Mouse (Mus musculus): Measurements from ENCODE around the gene Supt20. TPM values are rescaled to one million over a fixed set of nuclear protein-coding genes. Genes with fewer than 3 reads are reported as not detected.
A peak's percentile ranks its signal among the peaks of the same experiment; 100 is the strongest.

The Supt20 gene
- polyA plus RNA-seq, 1 experiment from 2014 or later = 114 TPM

GRCm38 (mm10) chr3:54662411-54662810 is 30.2 kb upstream of the Supt20 start:
- no peak for DNase-seq (ENCODE audit: low spot score)
- Histone ChIP-seq H3K27me3 (ENCODE audit: control insufficient read depth, insufficient read depth, low read length) (no peaks in the 10 kb centered on the region), H3K27ac (ENCODE audit: low read depth, low read length) (no peak overlapping the region), H3K9me3 (ENCODE audit: control insufficient read depth, low read length) (no peaks in the 10 kb centered on the region), H3K4me3 (ENCODE audit: low read depth, low read length) (no peak overlapping the region), H3K36me3 (ENCODE audit: control insufficient read depth, insufficient read depth, low read length) (no peaks in the 10 kb centered on the region), H3K9ac (ENCODE audit: low read length) (no peak overlapping the region), H3K4me1 (ENCODE audit: control insufficient read depth, insufficient read depth, low read length) (no peaks in the 10 kb centered on the region), H3K4me2 (ENCODE audit: low read depth) (no peak overlapping the region)
- WGBS = 62% methylated on average over 5 of the region's 5 CpGs
- ATAC-seq (ENCODE audit: insufficient read depth, low FRiP score, low TSS enrichment) = no peak

GRCm38 (mm10) chr3:54668141-54668540 is 24.5 kb upstream of the Supt20 start:
- DNase-seq (ENCODE audit: low spot score) (no peak), ATAC-seq (ENCODE audit: insufficient read depth, low FRiP score, low TSS enrichment) (no peak)
- Histone ChIP-seq H3K27ac (ENCODE audit: low read depth, low read length) (no peak overlapping the region), H3K4me1 (ENCODE audit: control insufficient read depth, insufficient read depth, low read length) (no peaks in the 10 kb centered on the region), H3K4me3 (ENCODE audit: low read depth, low read length) (no peak overlapping the region), H3K27me3 (ENCODE audit: control insufficient read depth, insufficient read depth, low read length) (no peaks in the 10 kb centered on the region), H3K4me2 (ENCODE audit: low read depth) (no peak overlapping the region), H3K36me3 (ENCODE audit: control insufficient read depth, insufficient read depth, low read length) (no peaks in the 10 kb centered on the region), H3K9me3 (ENCODE audit: control insufficient read depth, low read length) (no peaks in the 10 kb centered on the region), H3K9ac (ENCODE audit: low read length) (no peak overlapping the region)
- WGBS = 75% methylated on average over 3 of the region's 3 CpGs

DNA sequence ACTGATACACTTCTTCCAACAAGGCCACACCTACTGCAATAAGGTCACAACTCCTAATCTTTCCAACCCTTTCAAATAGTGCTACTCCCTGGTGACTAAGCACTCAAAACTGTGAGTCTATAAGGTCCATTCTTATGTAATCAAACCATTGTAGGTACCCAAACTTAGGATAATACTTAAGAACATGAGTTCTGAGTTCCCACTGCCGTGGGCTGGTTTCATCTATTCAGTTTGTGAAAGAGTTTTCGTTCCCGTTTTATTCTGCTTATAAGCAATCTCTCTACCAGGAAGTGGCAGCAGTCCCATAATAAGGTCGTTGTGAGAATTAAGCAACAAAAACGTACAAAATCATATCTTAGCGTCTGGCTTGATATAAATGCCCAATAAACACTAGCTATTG is 23.9 kb upstream of the Supt20 start:
- no peak overlapping the region for H3K4me2 ChIP-seq (ENCODE audit: low read depth)
- no peaks in the 10 kb centered on the region for H3K27me3 ChIP-seq (ENCODE audit: control insufficient read depth, insufficient read depth, low read length)
- H3K4me3 ChIP-seq (ENCODE audit: low read depth, low read length) = no peak overlapping the region
- H3K27ac ChIP-seq (ENCODE audit: low read depth, low read length) = no peak overlapping the region
- no peaks in the 10 kb centered on the region for H3K9me3 ChIP-seq (ENCODE audit: control insufficient read depth, low read length)
- DNase-seq (ENCODE audit: low spot score) (no peak), ATAC-seq (ENCODE audit: insufficient read depth, low FRiP score, low TSS enrichment) (no peak)
- 87% methylated on average over 6 of the region's 6 CpGs for WGBS
- no peaks in the 10 kb centered on the region for H3K4me1 ChIP-seq (ENCODE audit: control insufficient read depth, insufficient read depth, low read length)
- H3K36me3 ChIP-seq (ENCODE audit: control insufficient read depth, insufficient read depth, low read length) = no peaks in the 10 kb centered on the region
- H3K9ac ChIP-seq (ENCODE audit: low read length) = no peak overlapping the region

GRCm38 (mm10) chr3:54669559-54669958 is 23.0 kb upstream of the Supt20 start:
- H3K9me3 ChIP-seq (ENCODE audit: control insufficient read depth, low read length) = no peaks in the 10 kb centered on the region
- no peak overlapping the region for H3K9ac ChIP-seq (ENCODE audit: low read length)
- DNase-seq (ENCODE audit: low spot score) (no peak), ATAC-seq (ENCODE audit: insufficient read depth, low FRiP score, low TSS enrichment) (no peak)
- 79% methylated on average over 6 of the region's 6 CpGs for WGBS
- H3K27ac ChIP-seq (ENCODE audit: low read depth, low read length) = no peak overlapping the region
- no peak overlapping the region for H3K4me3 ChIP-seq (ENCODE audit: low read depth, low read length)
- H3K4me1 ChIP-seq (ENCODE audit: control insufficient read depth, insufficient read depth, low read length) = no peaks in the 10 kb centered on the region
- no peaks in the 10 kb centered on the region for H3K27me3 ChIP-seq (ENCODE audit: control insufficient read depth, insufficient read depth, low read length)
- no peak overlapping the region for H3K4me2 ChIP-seq (ENCODE audit: low read depth)
- H3K36me3 ChIP-seq (ENCODE audit: control insufficient read depth, insufficient read depth, low read length) = no peaks in the 10 kb centered on the region

DNA sequence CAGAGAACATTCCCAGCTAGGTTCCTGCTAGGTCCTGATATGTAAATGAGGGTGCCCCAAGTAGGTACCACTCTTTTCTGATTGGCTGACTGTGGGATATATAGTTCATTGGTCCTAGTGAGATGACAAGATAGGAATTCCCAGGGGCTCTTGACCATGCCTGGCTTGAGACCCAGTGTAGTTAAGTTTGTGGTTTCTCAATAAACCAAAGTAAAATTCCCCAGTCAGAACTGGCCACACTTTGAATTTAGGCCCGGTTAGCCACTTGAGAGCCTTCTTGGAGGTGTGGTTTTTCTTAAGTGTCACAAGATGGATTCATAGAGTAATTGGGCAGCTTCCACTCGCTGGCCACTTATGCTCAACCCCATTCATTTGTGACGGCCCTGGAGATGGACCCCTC is 20.5 kb upstream of the Supt20 start:
- no peaks in the 10 kb centered on the region for H3K27me3 ChIP-seq (ENCODE audit: control insufficient read depth, insufficient read depth, low read length)
- DNase-seq (ENCODE audit: low spot score) = no peak
- no peak overlapping the region for H3K27ac ChIP-seq (ENCODE audit: low read depth, low read length)
- WGBS = 82% methylated on average over 3 of the region's 3 CpGs
- H3K4me2 ChIP-seq (ENCODE audit: low read depth) = no peak overlapping the region
- no peak overlapping the region for H3K4me3 ChIP-seq (ENCODE audit: low read depth, low read length)
- no peaks in the 10 kb centered on the region for H3K9me3 ChIP-seq (ENCODE audit: control insufficient read depth, low read length)
- no peaks in the 10 kb centered on the region for H3K4me1 ChIP-seq (ENCODE audit: control insufficient read depth, insufficient read depth, low read length)
- no peak overlapping the region for H3K9ac ChIP-seq (ENCODE audit: low read length)
- ATAC-seq (ENCODE audit: insufficient read depth, low FRiP score, low TSS enrichment) = no peak
- H3K36me3 ChIP-seq (ENCODE audit: control insufficient read depth, insufficient read depth, low read length) = no peaks in the 10 kb centered on the region

GRCm38 (mm10) chr3:54672557-54673529 is 19.8 kb upstream of the Supt20 start:
- no peaks in the 10 kb centered on the region for H3K36me3 ChIP-seq (ENCODE audit: control insufficient read depth, insufficient read depth, low read length)
- 77% methylated on average over 13 of the region's 13 CpGs for WGBS
- ATAC-seq (ENCODE audit: insufficient read depth, low FRiP score, low TSS enrichment) = no peak
- H3K4me2 ChIP-seq (ENCODE audit: low read depth) = no peak overlapping the region
- DNase-seq (ENCODE audit: low spot score) = peak; percentile 37
- H3K9ac ChIP-seq (ENCODE audit: low read length) = no peak overlapping the region
- H3K27me3 ChIP-seq (ENCODE audit: control insufficient read depth, insufficient read depth, low read length) = no peaks in the 10 kb centered on the region
- H3K4me1 ChIP-seq (ENCODE audit: control insufficient read depth, insufficient read depth, low read length) = no peaks in the 10 kb centered on the region
- no peak overlapping the region for H3K27ac ChIP-seq (ENCODE audit: low read depth, low read length)
- no peaks in the 10 kb centered on the region for H3K9me3 ChIP-seq (ENCODE audit: control insufficient read depth, low read length)
- H3K4me3 ChIP-seq (ENCODE audit: low read depth, low read length) = no peak overlapping the region

- DNase-seq (ENCODE audit: low spot score) (no peak), ATAC-seq (ENCODE audit: insufficient read depth, low FRiP score, low TSS enrichment) (no peak)
- H3K4me3 ChIP-seq (ENCODE audit: low read depth, low read length) = no peak overlapping the region
- no peaks in the 10 kb centered on the region for H3K4me1 ChIP-seq (ENCODE audit: control insufficient read depth, insufficient read depth, low read length)
- H3K27me3 ChIP-seq (ENCODE audit: control insufficient read depth, insufficient read depth, low read length) = no peaks in the 10 kb centered on the region
- H3K9ac ChIP-seq (ENCODE audit: low read length) = no peak overlapping the region
- WGBS = 76% methylated on average over 2 of the region's 2 CpGs
- H3K27ac ChIP-seq (ENCODE audit: low read depth, low read length) = no peak overlapping the region
- H3K9me3 ChIP-seq (ENCODE audit: control insufficient read depth, low read length) = no peaks in the 10 kb centered on the region
- H3K4me2 ChIP-seq (ENCODE audit: low read depth) = no peak overlapping the region
- H3K36me3 ChIP-seq (ENCODE audit: control insufficient read depth, insufficient read depth, low read length) = no peaks in the 10 kb centered on the region
Measured at GRCm38 (mm10) chr3:54676818-54677217, 15.8 kb upstream of the Supt20 start.

DNA sequence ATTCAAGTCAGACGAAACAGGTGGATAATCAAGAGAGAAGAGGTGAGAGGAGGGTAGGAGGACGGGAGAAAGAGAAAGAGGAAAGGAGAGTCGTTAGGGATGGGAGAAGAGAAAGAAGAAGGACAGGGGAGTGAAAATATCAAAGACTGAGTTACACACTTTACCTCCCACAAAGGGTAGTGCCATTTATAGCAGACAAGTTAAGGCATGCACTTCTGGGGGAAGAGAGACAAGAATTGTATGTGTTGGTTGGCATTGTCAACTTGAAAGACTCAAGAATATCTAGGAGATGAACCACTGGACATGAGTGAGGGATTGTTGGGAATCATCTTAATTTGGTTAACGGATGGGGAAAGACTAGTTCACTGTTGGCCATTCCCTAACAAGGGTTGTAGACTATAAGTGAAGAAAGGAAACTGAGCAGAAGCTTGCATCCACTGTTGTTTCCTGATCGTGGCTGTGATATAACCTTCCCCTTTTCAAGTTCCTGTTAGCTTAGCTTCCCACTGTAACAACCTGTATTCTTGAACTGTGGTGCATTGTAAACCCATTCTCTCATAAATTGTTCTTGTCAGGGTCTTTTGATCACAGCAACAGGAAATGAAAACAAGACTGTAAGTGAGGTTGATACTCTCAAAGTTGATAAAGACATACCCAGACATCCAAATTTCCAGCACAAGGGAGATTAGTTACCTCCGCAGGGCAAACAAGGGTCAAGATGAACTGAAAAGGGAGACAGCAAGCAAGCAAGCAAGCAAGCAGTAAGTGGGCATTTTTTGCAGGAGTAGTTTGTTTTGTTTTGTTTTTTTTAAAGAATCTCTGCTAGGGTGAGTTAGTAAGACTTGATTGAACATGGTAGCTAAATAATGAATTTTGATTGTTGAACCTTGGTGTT is 11.1 kb upstream of the Supt20 start:
- no peak for DNase-seq (ENCODE audit: low spot score)
- no peak for ATAC-seq (ENCODE audit: insufficient read depth, low FRiP score, low TSS enrichment)
- Histone ChIP-seq H3K4me2 (ENCODE audit: low read depth) (no peak overlapping the region), H3K9ac (ENCODE audit: low read length) (no peak overlapping the region), H3K4me3 (ENCODE audit: low read depth, low read length) (no peak overlapping the region), H3K27me3 (ENCODE audit: control insufficient read depth, insufficient read depth, low read length) (no peaks in the 10 kb centered on the region), H3K27ac (ENCODE audit: low read depth, low read length) (no peak overlapping the region), H3K4me1 (ENCODE audit: control insufficient read depth, insufficient read depth, low read length) (no peaks in the 10 kb centered on the region), H3K9me3 (ENCODE audit: control insufficient read depth, low read length) (no peaks in the 10 kb centered on the region), H3K36me3 (ENCODE audit: control insufficient read depth, insufficient read depth, low read length) (no peaks in the 10 kb centered on the region)
- 79% methylated on average over 6 of the region's 6 CpGs for WGBS

Measured in neural tube, embryonic 11.5 days (tissue).